Mouse (Mus musculus): Measurements from ENCODE around the gene Cwh43.

Cwh43 gene

GRCm38 (mm10) chr5:73405981-73406722 lies at the start of gene Cwh43:
Cwh43 (plus strand) TSS chr5:73406075.
- no peak for DNase-seq (ENCODE audit: low spot score in 2 of 2)

DNA sequence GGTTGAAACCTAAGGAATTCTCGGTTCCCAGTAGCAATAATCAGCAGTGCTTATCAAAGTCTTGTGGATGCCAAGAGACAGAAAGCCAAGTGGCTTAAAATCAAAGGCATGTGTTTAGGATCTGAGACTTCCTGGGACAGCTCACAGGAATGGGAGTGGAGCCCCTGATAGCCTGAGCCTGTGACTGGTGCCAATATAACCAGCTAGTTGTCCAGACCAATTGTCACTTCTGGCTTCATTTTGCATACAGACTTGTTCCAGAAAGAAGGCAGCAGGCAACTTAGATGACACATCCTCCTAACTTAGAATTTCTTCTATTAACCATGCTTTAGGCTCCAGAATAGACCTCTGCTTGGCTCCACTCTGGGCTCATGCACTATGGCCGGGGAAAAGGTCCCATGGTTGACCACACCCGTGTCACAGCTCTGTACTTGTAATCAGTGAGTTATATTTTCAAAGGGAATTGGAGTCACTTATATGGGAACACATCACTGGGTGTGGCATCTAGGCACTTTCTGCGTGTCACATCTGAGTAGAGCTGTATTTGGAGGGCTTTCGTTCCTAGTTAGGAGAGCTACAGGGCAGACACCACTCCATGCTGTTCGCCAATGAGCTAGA lies 46.6 kb upstream of the Cwh43 start:
- DNase-seq (ENCODE audit: low spot score in 2 of 2) = no peak

GRCm38 (mm10) chr5:73359752-73360141 lies 46.1 kb upstream of the Cwh43 start:
- DNase-seq (ENCODE audit: low spot score in 2 of 2) = no peak

GRCm38 (mm10) chr5:73360240-73360639 lies 45.6 kb upstream of the Cwh43 start:
- no peak for DNase-seq (ENCODE audit: low spot score in 2 of 2)

- no peak for DNase-seq (ENCODE audit: low spot score in 2 of 2)
Measured at GRCm38 (mm10) chr5:73362338-73362737, 43.5 kb upstream of the Cwh43 start.

DNA sequence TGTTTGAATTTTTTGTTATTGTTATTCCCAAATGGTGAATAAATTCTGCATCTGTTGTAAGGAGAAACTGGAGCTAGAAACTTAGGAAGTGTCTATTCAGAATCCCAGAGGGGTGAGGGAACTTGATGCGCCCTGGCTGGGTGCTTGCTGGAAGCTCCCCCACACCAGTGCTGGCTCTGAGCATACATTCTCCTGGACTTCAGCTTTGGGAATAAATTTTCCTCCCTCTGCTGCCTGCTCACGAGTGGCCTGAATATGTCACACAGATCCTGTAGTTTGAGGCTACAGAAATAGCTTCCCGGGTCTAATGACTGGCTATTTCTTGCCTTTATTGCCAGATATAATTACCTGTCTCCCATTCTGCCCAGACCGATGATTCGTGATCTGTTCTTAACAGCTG lies 43.1 kb upstream of the Cwh43 start:
- no peak for DNase-seq (ENCODE audit: low spot score in 2 of 2)

- DNase-seq (ENCODE audit: low spot score in 2 of 2) = no peak
Measured at GRCm38 (mm10) chr5:73364107-73364864, 41.6 kb upstream of the Cwh43 start.

- no peak for DNase-seq (ENCODE audit: low spot score in 2 of 2)
Measured at GRCm38 (mm10) chr5:73367906-73368305, 38.0 kb upstream of the Cwh43 start.

- no peak for DNase-seq (ENCODE audit: low spot score in 2 of 2)
Measured at GRCm38 (mm10) chr5:73368845-73369447, 36.9 kb upstream of the Cwh43 start.

DNA sequence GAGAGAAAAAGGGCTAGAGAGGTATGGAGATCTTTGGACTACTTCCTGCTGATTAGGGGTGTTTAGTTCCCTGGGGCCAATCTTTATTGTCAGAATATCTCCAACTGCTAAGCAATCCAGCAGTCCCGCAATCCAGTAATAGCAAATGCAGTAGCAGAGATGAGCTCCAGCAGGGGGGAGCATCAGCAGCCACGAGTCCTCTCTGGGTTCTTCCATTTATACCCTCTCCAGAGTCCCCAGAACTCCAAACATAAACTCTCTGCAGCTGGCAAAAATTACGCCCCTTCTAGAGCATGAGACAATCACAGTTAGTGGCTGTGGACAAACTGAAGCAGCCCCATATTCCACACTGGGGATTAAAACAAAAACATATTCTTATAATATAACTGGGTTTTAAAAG lies 36.1 kb upstream of the Cwh43 start:
- no peak for DNase-seq (ENCODE audit: low spot score in 2 of 2)

DNA sequence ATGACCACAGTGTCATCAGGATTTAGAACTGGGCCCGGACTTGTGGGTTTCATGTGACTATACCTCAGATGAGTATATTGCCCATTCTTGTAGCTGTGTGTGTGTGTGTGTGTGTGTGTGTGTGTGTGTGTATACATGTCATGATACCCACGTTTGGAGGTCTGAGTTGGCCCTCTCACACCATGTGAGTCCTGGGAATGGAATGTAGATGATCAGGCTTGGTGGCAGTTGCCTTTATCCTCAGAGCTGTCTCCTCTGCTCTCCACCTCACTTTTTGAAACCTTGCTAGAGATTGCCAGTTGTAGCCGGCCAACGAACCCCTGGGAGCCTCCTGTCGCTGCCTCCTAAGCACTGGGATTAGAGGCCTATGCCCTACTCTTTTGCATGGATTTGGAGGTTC lies 33.3 kb upstream of the Cwh43 start:
- no peak for DNase-seq (ENCODE audit: low spot score in 2 of 2)

DNA sequence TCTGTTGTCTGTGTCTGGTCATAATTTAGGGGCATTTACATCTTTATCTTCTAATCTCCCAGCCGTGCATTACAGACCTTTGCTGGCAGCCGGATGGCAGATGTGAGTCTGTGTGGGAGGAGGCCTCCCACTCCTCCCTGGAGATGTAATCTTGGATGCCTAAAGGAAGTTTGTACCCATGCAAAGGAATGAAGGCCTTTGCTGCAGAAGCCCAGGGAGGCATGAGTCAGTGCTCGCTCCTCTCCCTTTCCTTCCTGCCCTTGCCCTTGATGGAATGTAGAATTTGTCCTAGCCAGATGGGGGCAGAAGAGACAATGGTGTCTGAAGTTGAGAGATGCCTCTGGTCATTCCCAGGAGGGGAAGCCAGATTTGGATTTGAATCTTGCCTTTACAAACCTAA lies 32.7 kb upstream of the Cwh43 start:
- no peak for DNase-seq (ENCODE audit: low spot score in 2 of 2)

DNA sequence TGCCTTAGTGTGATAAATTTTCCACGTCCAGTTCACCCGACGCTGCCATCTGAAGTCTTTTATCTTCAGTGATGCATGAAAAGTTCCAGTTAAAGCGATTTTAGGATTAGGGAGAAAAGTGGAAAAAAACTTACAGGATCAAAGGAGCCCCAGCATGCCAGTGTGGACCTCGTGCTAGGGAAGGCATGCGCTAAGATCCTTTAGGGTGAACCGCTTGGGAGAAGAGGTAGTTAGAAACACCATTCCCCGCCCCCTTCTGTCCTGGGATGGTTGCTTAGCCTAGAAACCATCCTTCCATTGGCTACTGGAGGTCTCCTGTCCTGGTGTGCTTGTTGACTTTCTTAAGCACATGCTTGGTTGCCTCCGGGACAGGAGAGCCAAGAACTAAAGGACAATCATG lies 29.8 kb upstream of the Cwh43 start:
- DNase-seq (ENCODE audit: low spot score in 2 of 2) = no peak

GRCm38 (mm10) chr5:73376491-73376890 lies 29.4 kb upstream of the Cwh43 start:
- DNase-seq (ENCODE audit: low spot score in 2 of 2) = no peak

GRCm38 (mm10) chr5:73379908-73380307 lies 26.0 kb upstream of the Cwh43 start:
- DNase-seq (ENCODE audit: low spot score in 2 of 2) = peak; percentile 86 to 95

- DNase-seq (ENCODE audit: low spot score in 2 of 2) = no peak
Measured at GRCm38 (mm10) chr5:73380829-73381228, 25.0 kb upstream of the Cwh43 start.

- DNase-seq (ENCODE audit: low spot score in 2 of 2) = no peak
Measured at GRCm38 (mm10) chr5:73381510-73381909, 24.4 kb upstream of the Cwh43 start.

GRCm38 (mm10) chr5:73381976-73382540 lies 23.8 kb upstream of the Cwh43 start:
- DNase-seq (ENCODE audit: low spot score in 2 of 2) = no peak

- peak; percentile 71 to 88 for DNase-seq (ENCODE audit: low spot score in 2 of 2)
Measured at GRCm38 (mm10) chr5:73382737-73383646, 22.9 kb upstream of the Cwh43 start.

- DNase-seq (ENCODE audit: low spot score in 2 of 2) = no peak
Measured at GRCm38 (mm10) chr5:73383647-73383970, 22.3 kb upstream of the Cwh43 start.

GRCm38 (mm10) chr5:73393041-73393440 lies 12.8 kb upstream of the Cwh43 start:
- DNase-seq (ENCODE audit: low spot score in 2 of 2) = no peak
